Mouse (Mus musculus) neural tube, embryonic 11.5 days (tissue): ENCODE measurements around the gene Tex44. TPM values are rescaled to one million over a fixed set of nuclear protein-coding genes. Genes with fewer than 3 reads are reported as not detected.

Experiments
- polyA plus RNA-seq: library from polyadenylated mRNA; unstranded; fragments of >200 nt; fragmentation: Nextera tagmentation; extraction: Ambion mirVana; gene quantifications from 2 replicates; pipeline ENCODE4 v1.2.1, GENCODE M21; 2014

Tex44 gene
- polyA plus RNA-seq, 1 experiment from 2014 or later, result not detected

Other genes with a start within 250 kb of the Tex44 start
- 3.4 and 4.7 TPM in 2 replicates for gene B3gnt7, start 123.5 kb upstream of the Tex44 start, polyA plus RNA-seq
- gene Ncl, start 66.9 kb upstream of the Tex44 start, polyA plus RNA-seq, result 368 and 376 TPM in 2 replicates
- gene Nmur1, start 101 bp upstream of the Tex44 start, polyA plus RNA-seq, result 0.35 TPM in 1 of 2 replicates, not detected in the other
- 2,926 and 3,268 TPM in 2 replicates for gene Ptma, start 100.4 kb downstream of the Tex44 start, polyA plus RNA-seq
- gene Pde6d, start 156.3 kb downstream of the Tex44 start, polyA plus RNA-seq, result 77.9 and 83.2 TPM in 2 replicates
- gene Cops7b, start 156.6 kb downstream of the Tex44 start, polyA plus RNA-seq, result 63.7 and 65.4 TPM in 2 replicates
- gene Nppc, start 244.2 kb downstream of the Tex44 start, polyA plus RNA-seq, result 8.8 and 11.0 TPM in 2 replicates